Mouse (Mus musculus): ENCODE measurements around the gene Hmcn2. TPM values are rescaled to one million over a fixed set of nuclear protein-coding genes. Genes with fewer than 3 reads are reported as not detected.
A peak's percentile ranks its signal among the peaks of the same experiment; 100 is the strongest.

The Hmcn2 gene
- polyA plus RNA-seq, 1 experiment from 2014 or later: 0.32 TPM

DNA sequence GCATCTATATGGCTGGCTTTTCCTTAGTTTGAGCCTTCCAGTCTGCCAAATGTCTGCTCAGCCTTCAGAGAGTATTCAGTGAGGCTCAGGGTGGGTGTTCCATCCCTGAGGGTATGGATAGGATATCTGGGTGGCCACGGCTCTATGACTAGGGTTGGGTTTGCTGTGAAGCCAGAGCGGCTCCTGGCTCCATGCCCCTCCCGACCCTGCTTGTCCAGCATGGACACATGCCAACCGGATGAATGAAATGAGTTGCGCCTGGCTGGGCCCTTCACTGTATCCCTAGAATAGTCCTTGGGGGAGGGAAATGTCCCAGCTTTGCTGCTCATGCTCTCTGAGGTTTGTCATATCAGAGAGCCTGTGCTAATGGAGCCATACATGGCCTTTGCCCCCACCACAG is 117.3 kb downstream of the Hmcn2 start:
- H3K9ac ChIP-seq: no peak overlapping the region
- H3K4me2 ChIP-seq: no peak overlapping the region
- no peaks in the 10 kb centered on the region for H3K36me3 ChIP-seq (replicated peaks)
- ATAC-seq (replicated peaks): no peak
- H3K4me1 ChIP-seq: no peaks in the 10 kb centered on the region
- H3K27ac ChIP-seq: no peak overlapping the region
- H3K27me3 ChIP-seq (replicated peaks): no peaks in the 10 kb centered on the region
- H3K4me3 ChIP-seq: no peak overlapping the region
- 73% methylated on average over 5 of the region's 5 CpGs for WGBS
- H3K9me3 ChIP-seq: no peaks in the 10 kb centered on the region

DNA sequence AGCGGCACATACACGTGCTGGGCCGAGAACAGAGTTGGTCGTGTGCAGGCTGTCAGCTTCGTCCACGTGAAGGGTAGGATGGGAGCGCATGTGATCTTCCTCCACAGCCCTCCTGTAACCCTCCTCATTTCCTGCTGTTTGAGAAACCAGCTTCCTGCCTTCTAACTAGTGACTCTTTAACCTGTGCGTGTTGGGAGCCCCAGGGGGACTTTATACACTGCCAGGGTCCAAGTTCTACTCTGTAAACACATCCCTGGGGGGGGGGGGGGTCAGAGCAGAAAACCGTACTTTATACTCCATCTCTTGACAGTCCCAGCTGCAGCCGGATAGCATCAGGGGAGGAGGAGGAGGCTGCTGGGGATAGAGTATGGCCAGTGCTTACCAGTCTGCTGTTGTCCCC is 120.5 kb downstream of the Hmcn2 start:
- Histone ChIP-seq H3K4me3 (no peak overlapping the region), H3K4me2 (no peak overlapping the region), H3K4me1 (no peaks in the 10 kb centered on the region), H3K36me3 (replicated peaks) (no peaks in the 10 kb centered on the region), H3K27ac (no peak overlapping the region), H3K27me3 (replicated peaks) (no peaks in the 10 kb centered on the region), H3K9ac (no peak overlapping the region), H3K9me3 (no peaks in the 10 kb centered on the region)
- ATAC-seq (replicated peaks): no peak
- WGBS: 81% methylated on average over 10 of the region's 10 CpGs

DNA sequence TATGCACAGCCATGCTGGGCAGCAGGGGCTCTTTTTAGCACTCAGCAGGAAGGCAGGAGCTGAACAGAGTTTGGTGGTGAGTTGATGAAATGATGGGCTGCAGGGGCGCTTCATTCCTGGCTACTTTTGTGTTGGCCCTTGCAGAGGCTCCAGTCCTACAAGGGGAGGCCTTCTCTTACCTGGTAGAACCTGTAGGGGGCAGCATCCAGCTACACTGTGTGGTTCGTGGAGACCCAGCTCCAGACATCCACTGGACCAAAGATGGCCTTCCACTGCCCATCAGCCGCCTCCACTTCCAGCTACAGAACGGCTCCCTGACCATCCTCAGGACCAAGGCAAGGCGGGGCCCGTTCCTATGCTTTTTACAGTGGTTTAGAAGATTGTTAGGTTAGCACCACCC is 121.4 kb downstream of the Hmcn2 start:
- no peaks in the 10 kb centered on the region for H3K36me3 ChIP-seq (replicated peaks)
- no peaks in the 10 kb centered on the region for H3K4me1 ChIP-seq
- 44% methylated on average over 6 of the region's 6 CpGs for WGBS
- no peaks in the 10 kb centered on the region for H3K9me3 ChIP-seq
- ATAC-seq (replicated peaks): no peak
- no peak overlapping the region for H3K4me3 ChIP-seq
- H3K27ac ChIP-seq: no peak overlapping the region
- H3K9ac ChIP-seq: no peak overlapping the region
- no peak overlapping the region for H3K4me2 ChIP-seq
- no peaks in the 10 kb centered on the region for H3K27me3 ChIP-seq (replicated peaks)

DNA sequence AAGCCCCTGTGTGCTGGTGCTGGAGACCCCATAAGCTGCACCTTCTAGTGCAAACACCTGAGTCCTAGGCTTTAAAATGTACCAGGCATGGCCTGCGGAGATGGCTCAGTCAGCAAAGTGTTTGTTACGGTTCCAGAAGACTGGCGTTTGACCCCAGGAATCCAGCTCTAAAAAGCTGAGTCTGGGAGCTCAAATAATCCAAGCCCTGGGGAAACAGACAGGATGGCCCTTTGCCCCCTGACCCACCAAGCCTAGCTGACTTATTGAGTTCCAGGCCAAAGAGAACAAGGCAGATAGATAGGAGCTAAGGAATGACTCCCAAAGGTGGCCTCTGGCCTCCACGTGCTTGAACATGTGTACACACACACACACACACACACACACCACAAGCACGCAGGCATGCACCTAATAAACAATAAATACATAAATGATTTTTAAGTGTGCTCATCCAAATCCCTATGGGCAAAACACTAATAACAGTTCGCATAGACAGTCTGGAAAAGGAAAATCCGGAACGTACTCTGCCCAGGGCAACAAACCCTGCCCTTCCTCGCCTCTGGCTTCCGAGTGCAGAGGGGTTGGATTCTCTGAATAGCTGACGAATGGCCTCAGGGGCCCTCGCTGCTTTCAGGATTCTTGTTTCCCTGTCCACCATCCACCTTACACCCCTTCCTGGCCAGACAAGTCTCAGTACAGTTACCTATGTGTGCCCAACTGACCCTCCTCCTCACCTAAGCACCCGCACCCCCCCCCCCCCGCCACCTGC is 123.4 kb downstream of the Hmcn2 start:
- no peaks in the 10 kb centered on the region for H3K27me3 ChIP-seq (replicated peaks)
- H3K9me3 ChIP-seq: no peaks in the 10 kb centered on the region
- H3K4me2 ChIP-seq: no peak overlapping the region
- no peaks in the 10 kb centered on the region for H3K36me3 ChIP-seq (replicated peaks)
- WGBS: 69% methylated on average over 14 of the region's 14 CpGs
- H3K4me1 ChIP-seq: no peaks in the 10 kb centered on the region; the same call in 1 of the 2 replicates
- no peak for ATAC-seq (replicated peaks)
- H3K9ac ChIP-seq: no peak overlapping the region
- H3K27ac ChIP-seq: no peak overlapping the region
- H3K4me3 ChIP-seq: no peak overlapping the region

DNA sequence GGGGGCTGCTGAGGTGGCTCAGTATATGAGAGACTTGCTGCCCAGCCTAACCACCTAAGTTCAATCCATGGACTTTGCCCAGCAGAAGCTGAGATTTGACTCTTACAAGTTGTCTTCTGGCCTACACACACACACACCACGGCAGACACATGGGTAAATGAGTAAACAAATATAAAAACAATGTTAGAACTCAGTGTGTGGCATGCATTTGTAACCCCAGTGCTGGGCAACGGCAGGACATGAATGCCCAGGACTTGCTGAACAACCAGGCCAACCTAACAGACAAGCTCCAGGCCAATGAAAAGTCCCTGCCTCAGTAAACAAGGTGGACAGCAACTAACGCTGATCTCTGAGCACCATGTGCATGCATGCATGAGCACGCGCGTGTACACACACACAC is 125.4 kb downstream of the Hmcn2 start:
- ATAC-seq (replicated peaks): no peak
- H3K4me2 ChIP-seq: no peak overlapping the region
- 83% methylated on average over 6 of the region's 6 CpGs for WGBS
- no peaks in the 10 kb centered on the region for H3K9me3 ChIP-seq
- no peak overlapping the region for H3K4me3 ChIP-seq
- H3K27me3 ChIP-seq (replicated peaks): no peaks in the 10 kb centered on the region
- H3K9ac ChIP-seq: no peak overlapping the region
- no peaks in the 10 kb centered on the region; the same call in 1 of the 2 replicates for H3K4me1 ChIP-seq
- H3K27ac ChIP-seq: no peak overlapping the region
- H3K36me3 ChIP-seq (replicated peaks): no peaks in the 10 kb centered on the region

DNA sequence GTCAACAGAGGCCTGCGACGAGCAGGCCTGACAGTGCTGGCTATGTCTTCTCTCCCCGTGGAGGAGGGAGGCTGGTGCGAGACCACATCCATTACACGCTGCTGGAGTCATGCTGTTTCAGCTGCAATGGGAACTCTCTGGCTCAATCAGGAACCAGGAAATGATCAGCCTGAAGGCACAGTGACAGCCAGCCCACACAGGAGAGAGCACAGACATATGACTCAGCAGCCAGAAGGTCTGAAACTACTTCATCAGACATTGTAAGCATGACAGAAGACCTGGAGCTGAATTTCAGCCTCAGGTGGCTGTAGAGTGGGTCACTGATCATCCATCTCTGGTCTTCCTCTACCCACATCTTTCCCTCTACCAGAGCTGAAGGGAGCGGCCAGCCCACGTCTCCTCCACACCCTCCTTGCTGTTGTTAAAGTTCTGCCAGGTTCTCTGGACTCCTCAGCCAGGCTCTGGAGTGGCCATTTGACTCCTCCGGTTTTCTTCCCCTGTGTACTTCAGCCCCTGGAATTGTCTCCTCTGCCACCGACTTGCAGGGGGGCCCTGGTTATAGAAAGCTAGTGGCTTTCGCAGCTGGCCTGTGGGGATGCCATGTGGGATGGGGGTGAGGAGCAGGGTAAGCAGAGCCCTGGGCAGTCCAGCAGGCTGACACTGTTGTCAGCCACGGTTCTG is 128.4 kb downstream of the Hmcn2 start:
- Histone ChIP-seq H3K4me3 (no peak overlapping the region), H3K9ac (no peak overlapping the region), H3K4me2 (no peak overlapping the region), H3K27me3 (replicated peaks) (no peaks in the 10 kb centered on the region), H3K9me3 (no peaks in the 10 kb centered on the region), H3K36me3 (replicated peaks) (no peaks in the 10 kb centered on the region), H3K4me1 (no peaks in the 10 kb centered on the region; the same call in 1 of the 2 replicates), H3K27ac (no peak overlapping the region)
- ATAC-seq (replicated peaks): no peak
- 64% methylated on average over 11 of the region's 11 CpGs for WGBS

DNA sequence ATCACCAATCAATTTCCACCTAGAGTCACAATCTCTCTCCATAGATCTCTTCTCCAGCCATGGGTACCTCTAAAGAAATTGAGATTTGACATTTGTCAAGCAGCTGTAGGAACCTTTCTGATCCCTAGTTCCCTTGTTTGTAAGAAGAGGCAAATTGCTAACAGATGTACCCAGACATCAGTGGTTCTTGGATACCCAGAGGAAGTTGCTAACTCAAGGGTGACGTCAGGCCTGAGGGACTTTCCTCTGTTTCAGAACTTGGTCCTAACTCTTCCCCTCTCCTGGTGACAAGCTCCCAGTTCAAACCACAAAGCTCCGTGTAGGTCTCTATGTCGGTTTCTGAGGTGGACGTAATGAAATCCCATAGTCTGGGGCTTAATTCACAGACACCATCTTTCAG is 131.8 kb downstream of the Hmcn2 start:
- WGBS: 81% methylated on average over 4 of the region's 4 CpGs
- H3K27me3 ChIP-seq (replicated peaks): no peaks in the 10 kb centered on the region

DNA sequence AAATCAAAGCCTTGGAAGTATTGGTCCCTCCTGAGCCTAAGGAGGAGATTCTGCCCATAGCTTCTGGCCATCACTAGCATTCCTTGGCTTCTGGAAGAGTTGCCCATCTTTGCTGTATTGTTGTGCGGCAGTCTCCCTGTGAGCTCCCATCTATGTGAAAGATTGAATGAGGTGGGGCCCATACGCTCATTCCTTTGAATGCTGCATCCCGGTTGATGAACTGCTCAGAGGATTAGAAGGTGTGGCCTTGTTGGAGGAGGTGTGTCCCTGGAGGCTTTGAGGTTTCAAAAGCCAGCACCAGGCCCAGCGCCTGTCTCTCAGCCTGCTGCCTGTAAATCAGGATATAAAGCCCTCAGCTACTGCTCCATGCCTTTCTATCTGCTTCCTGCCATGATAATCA is 132.2 kb downstream of the Hmcn2 start:
- Histone ChIP-seq H3K27ac (no peak overlapping the region), H3K4me1 (peaks cover 15% of the 10 kb centered on the region), H3K9ac (no peak overlapping the region), H3K4me3 (no peak overlapping the region), H3K27me3 (replicated peaks) (no peaks in the 10 kb centered on the region), H3K9me3 (no peaks in the 10 kb centered on the region), H3K4me2 (no peak overlapping the region), H3K36me3 (replicated peaks) (no peaks in the 10 kb centered on the region)
- WGBS: 44% methylated on average over 4 of the region's 4 CpGs
- no peak for ATAC-seq (replicated peaks)

More for the DNA sequence above, 131.8 kb downstream of the Hmcn2 start:
- H3K4me2 ChIP-seq: no peak overlapping the region
- H3K4me1 ChIP-seq: peaks cover 15% of the 10 kb centered on the region
- no peak overlapping the region for H3K9ac ChIP-seq
- no peaks in the 10 kb centered on the region for H3K9me3 ChIP-seq
- ATAC-seq (replicated peaks): no peak
- no peaks in the 10 kb centered on the region for H3K36me3 ChIP-seq (replicated peaks)
- H3K27ac ChIP-seq: no peak overlapping the region
- H3K4me3 ChIP-seq: no peak overlapping the region

DNA sequence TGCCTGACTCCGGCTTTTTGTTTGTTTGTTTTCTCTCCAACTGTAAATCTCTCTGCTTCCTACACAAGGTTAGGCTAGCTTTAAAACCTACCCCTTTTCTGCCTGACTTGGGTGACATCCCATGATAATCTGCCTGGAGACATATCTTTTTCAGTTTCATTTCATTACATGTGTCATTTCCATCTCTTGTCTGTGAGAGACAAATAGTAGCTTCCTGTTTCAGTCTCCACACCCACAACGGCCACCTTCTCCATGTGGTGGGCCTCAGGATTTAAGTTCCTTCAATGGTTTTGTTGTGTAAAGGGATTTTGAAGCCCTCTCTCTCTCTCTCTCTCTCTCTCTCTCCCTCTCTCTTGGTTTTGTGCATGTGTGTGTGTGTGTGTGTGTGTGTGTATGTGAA is 133.3 kb downstream of the Hmcn2 start:
- Histone ChIP-seq H3K36me3 (replicated peaks) (no peaks in the 10 kb centered on the region), H3K4me2 (no peak overlapping the region), H3K27me3 (replicated peaks) (no peaks in the 10 kb centered on the region), H3K27ac (no peak overlapping the region), H3K9ac (no peak overlapping the region), H3K4me3 (no peak overlapping the region), H3K9me3 (no peaks in the 10 kb centered on the region), H3K4me1 (peaks cover 15% of the 10 kb centered on the region)
- no peak for ATAC-seq (replicated peaks)
- 78% methylated on average over 2 of the region's 2 CpGs for WGBS

DNA sequence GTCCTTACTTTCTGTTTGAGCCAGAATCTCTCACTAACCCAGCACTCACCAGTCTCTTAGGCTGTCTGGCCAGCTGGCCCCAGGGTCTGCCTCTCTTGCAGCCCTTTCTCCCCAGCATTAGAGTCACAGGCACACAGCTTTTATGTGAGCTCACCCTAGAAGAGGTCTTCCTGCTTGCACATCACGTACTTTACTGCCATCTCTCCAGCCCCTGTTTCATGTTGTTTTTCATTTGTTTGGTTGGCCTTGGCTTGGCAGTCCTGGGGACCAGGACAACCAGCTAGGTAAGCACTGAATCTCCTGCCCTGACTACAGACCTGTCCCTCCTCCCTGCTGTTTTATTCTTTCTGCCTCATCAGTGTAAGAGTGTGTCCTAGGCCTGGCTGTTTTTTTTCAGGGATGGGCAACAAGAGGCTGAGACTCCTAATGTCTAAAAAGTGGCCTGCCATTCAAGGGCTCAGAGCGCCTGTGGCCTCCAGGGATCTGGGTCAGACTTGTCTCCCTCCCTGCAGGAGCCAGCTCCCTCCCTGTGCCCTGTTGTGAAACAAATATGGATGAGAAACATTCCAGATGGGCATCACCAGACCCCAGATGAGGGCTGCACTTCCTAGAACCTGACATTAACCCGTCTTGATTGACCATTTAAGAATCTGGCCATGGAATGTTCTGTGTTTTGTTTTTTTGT is 134.7 kb downstream of the Hmcn2 start:
- 39% methylated on average over 3 of the region's 3 CpGs for WGBS
- no peak for ATAC-seq (replicated peaks)

DNA sequence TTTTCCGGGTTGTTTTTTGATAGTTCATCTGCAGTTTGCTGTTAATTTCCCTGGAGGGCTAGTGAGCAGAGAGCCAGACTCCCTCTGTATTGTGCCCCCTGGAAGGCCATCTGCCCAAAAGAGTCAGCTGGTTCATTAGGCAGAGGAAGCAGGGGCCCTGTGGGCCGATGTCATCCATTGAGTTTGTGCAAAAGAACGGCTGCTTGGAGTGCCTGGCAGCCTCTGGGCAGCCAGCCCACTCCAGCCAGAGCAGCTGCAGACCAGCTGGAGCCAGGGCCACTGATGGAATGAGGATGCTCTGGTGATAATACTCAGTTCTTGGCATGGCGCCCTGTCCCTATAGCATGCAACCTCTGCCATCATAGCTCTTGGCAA is 135.2 kb downstream of the Hmcn2 start:
- Histone ChIP-seq H3K36me3 (replicated peaks) (no peaks in the 10 kb centered on the region), H3K4me3 (no peak overlapping the region), H3K4me2 (no peak overlapping the region), H3K9me3 (no peaks in the 10 kb centered on the region), H3K27me3 (replicated peaks) (0 out of 2 replicates have a peak, but pooled peaks cover 4% of the 10 kb centered on the region), H3K27ac (0 out of 2 replicates have a peak overlapping the region, but pooled peaks have one; percentile 20), H3K9ac (no peak overlapping the region), H3K4me1 (peaks cover 15% of the 10 kb centered on the region)
- WGBS: 36% methylated on average over 4 of the region's 4 CpGs
- peak; percentile 83 for ATAC-seq (replicated peaks)

More for the DNA sequence above, 134.7 kb downstream of the Hmcn2 start:
- Histone ChIP-seq H3K36me3 (replicated peaks) (no peaks in the 10 kb centered on the region), H3K27me3 (replicated peaks) (0 out of 2 replicates have a peak, but pooled peaks cover 4% of the 10 kb centered on the region), H3K9me3 (no peaks in the 10 kb centered on the region), H3K4me3 (no peak overlapping the region), H3K9ac (no peak overlapping the region), H3K27ac (0 out of 2 replicates have a peak overlapping the region, but pooled peaks have one; percentile 20), H3K4me1 (peaks cover 15% of the 10 kb centered on the region), H3K4me2 (no peak overlapping the region)

DNA sequence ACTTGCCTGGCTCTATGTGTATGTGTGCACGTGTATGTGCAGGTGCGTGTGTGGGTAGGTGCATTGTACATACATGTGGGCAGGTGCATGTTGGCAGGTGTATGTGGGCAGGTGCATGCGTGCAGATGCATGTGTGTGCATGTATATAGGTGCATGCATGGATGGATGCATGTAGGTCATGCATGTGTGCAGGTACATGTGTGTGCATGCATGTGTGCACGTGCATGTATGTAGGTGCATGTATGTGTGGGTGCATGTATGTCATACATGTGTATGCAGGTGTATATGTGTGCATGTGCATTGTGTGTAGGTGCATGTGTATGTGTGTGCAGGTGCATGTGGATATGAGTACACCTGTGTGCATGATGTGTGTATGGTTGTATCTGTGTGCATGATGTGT is 135.7 kb downstream of the Hmcn2 start:
- 97% methylated on average over 4 of the region's 4 CpGs for WGBS
- H3K4me3 ChIP-seq: no peak overlapping the region
- H3K36me3 ChIP-seq (replicated peaks): no peaks in the 10 kb centered on the region
- peak; percentile 33; the same call in 1 of the 2 replicates for ATAC-seq (replicated peaks)
- H3K4me1 ChIP-seq: peaks cover 15% of the 10 kb centered on the region
- H3K27ac ChIP-seq: no peak overlapping the region
- 0 out of 2 replicates have a peak, but pooled peaks cover 4% of the 10 kb centered on the region for H3K27me3 ChIP-seq (replicated peaks)
- no peak overlapping the region for H3K9ac ChIP-seq
- no peaks in the 10 kb centered on the region for H3K9me3 ChIP-seq
- H3K4me2 ChIP-seq: no peak overlapping the region
